Mouse (Mus musculus) induced T-regulatory cell, adult 2 months (primary cell): ENCODE measurements at regions not wholly inside any gene's neighbourhood (a gene's known extent, or its start where the extent isn't known, plus 50 kb on each side); places are given as distances from the start of the nearest gene placed in this dataset.
A peak's percentile ranks its signal among the peaks of the same experiment; 100 is the strongest.
"Not testable (repeated sequence)": the region's sequence is repeated elsewhere in the genome, so short reads cannot be mapped to it uniquely, and the experiment has no call there.

Experiments
- DNase-seq: peaks from one replicate; pipeline ENCODE4 v3.0.0-alpha.2; 2012; ENCODE audit warnings: low read depth

GRCm38 (mm10) chr15:3909471-3909870 lies 69.9 kb downstream of the Fbxo4 start:
- no peak for DNase-seq

GRCm38 (mm10) chr15:3908721-3909120 lies 70.7 kb downstream of the Fbxo4 start:
- peak; percentile 14 for DNase-seq

GRCm38 (mm10) chr15:3905548-3905947 lies 73.8 kb downstream of the Fbxo4 start:
- no peak for DNase-seq

GRCm38 (mm10) chr15:3878429-3878828 lies 100.9 kb downstream of the Fbxo4 start:
- no peak for DNase-seq

GRCm38 (mm10) chr15:3877506-3877905 lies 101.9 kb downstream of the Fbxo4 start:
- DNase-seq, result no peak

GRCm38 (mm10) chr15:3875210-3875861 lies 104.0 kb downstream of the Fbxo4 start:
- not testable (repeated sequence) for DNase-seq

- no peak for DNase-seq
These were observed 147.6 kb downstream of the Fbxo4 start for GRCm38 (mm10) chr15:3831802-3832201.

GRCm38 (mm10) chr15:3805430-3805829 lies 173.9 kb downstream of the Fbxo4 start:
- no peak for DNase-seq

GRCm38 (mm10) chr15:3775865-3776264 lies 192.6 kb upstream of the Ghr start:
- no peak for DNase-seq

GRCm38 (mm10) chr15:3772228-3772789 lies 189.0 kb upstream of the Ghr start:
- DNase-seq, result no peak

- DNase-seq, result no peak
These were observed 187.0 kb upstream of the Ghr start for GRCm38 (mm10) chr15:3770312-3770711.

GRCm38 (mm10) chr15:3764726-3765125 lies 181.4 kb upstream of the Ghr start:
- DNase-seq, result no peak

GRCm38 (mm10) chr15:3760396-3760795 lies 177.1 kb upstream of the Ghr start:
- no peak for DNase-seq

GRCm38 (mm10) chr15:3755636-3756035 lies 172.3 kb upstream of the Ghr start:
- no peak for DNase-seq

GRCm38 (mm10) chr15:3748072-3748471 lies 164.8 kb upstream of the Ghr start:
- DNase-seq, result not testable (repeated sequence)

- DNase-seq, result no peak
These were observed 160.0 kb upstream of the Ghr start for GRCm38 (mm10) chr15:3743168-3743814.

- DNase-seq, result no peak
These were observed 158.9 kb upstream of the Ghr start for GRCm38 (mm10) chr15:3742191-3742590.

- DNase-seq, result no peak
These were observed 141.9 kb upstream of the Ghr start for GRCm38 (mm10) chr15:3725214-3725613.

- no peak for DNase-seq
These were observed 137.5 kb upstream of the Ghr start for GRCm38 (mm10) chr15:3720668-3721340.

- no peak for DNase-seq
These were observed 128.5 kb upstream of the Ghr start for GRCm38 (mm10) chr15:3711764-3712163.

- no peak for DNase-seq
These were observed 124.1 kb upstream of the Ghr start for GRCm38 (mm10) chr15:3707089-3708078.
